Mouse (Mus musculus): ENCODE measurements around the gene Sytl5.

Gene Sytl5

DNA sequence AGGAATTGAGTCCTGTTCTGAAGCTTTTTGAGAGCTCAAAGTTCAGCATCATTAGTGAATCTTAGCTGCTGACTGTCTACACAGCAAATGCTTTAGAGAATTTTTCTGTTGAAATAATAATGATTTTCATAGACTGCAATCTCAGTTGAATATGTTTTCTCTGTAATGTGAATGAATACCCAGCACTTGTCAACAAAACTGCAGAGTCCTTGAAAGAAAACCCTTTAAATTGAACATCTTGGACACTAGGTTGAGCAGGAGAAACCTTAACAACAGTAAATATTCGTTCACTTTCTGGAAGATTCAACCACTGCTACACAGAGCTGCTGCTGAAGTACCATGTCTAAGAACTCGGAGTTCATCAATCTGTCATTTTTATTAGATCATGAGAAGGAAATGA lies at the start of gene Sytl5:
TSS of gene Sytl5 (plus strand) at position 301 of the 400 bp plus-strand sequence.
- DNase-seq = no peak

DNA sequence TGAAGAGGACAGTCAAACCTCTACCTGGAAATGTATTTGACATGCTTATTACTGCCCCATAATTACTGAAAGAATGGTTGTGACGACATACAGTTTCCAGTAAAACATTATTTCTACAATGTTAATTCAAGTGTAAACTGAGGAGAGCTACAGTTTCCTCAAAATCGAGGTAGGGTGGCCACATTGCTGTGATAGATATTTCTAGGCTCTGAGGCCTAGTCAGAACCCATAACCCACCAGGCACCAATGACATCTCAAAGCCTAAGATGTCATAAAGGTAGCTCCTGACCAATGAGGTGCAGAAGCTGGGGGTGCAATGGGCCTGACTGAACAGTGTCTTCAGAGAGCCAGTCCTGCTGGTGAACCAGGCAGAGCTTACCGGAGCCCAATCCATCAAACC lies 38.8 kb upstream of the Sytl5 start, which contains the start of gene Hypm:
TSS of gene Hypm (plus strand) at position 301 of the 400 bp plus-strand sequence.
- DNase-seq = no peak

DNA sequence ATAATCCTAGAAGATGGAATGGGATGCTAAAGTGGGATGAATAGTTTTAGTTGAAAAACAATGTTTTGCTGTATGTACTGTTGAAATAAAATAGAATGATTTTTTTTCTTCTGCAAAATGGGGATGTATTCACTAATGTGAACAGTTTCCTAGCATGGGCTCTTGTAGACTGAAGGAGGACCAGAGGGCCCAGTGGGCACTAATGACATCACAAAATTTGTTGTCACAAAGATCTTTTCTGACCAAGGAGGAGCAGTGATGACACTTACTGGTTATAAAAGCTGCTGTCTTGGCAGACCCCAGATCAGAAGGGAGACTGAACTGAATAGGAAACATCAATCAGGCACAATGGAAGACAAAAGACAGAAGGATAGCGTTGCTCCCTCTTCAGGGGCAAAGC lies 36.0 kb upstream of the Sytl5 start, which contains the start of gene H2al3:
TSS of gene H2al3 (plus strand) at position 301 of the 400 bp plus-strand sequence.
- DNase-seq = no peak

DNA sequence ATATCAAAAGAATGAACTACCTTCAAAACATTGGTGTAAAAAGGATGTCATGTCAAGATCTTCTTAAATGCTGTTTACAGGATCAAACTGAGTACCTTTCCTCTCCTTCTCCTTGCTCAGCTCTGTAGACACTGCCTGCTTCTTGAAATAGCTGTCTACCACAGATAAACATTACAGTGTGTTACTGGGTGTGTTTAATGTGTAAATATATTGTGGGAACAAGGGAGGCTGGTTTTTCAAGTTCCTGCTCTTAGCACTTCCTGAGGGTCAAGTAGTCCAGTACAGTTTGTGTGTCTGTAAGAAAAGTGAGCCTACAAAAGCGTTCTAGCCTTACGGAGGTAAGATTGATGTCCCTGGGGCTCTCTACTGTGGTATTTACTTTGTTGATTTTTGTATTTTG lies 23.6 kb upstream of the Sytl5 start:
- DNase-seq = no peak

DNA sequence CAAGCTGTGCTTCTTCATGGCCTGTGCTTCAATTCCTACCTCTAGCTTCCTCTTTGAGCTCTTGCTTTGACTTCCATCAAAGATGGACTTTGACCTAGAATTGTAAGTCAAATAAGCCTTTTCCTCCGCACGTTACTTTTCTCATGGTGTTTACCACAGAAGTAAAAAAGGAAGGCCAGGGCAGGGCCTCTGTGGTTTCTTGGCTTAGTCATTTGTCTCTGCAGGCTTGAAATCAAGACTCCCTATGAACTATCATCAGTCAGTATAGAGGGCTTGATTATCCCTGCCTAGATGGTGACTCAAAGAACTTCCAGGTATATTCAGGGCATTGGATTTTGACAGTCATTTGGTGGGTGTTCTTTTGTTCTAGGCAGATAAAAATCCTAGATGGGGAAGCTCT lies 9.9 kb upstream of the Sytl5 start:
- DNase-seq = no peak

DNA sequence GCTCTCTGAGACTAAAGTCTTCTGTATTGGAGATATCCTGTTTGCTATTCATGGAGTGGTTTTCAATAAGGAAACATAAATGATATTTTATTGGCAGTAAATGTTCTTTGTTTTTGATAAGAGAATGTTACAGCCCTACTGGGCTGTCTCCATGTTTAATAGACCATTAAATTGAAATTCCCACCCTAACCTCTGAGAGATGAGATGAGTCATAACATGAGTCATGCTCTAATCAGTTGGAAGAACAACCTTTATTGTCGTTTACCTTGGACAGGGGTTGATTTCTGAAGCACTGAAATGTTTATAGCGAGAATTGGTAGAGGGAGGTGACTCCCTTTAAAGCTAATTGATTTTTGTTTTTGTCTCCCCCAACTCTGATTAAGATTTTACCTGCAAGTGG lies 24.1 kb downstream of the Sytl5 start:
- no peak for DNase-seq

DNA sequence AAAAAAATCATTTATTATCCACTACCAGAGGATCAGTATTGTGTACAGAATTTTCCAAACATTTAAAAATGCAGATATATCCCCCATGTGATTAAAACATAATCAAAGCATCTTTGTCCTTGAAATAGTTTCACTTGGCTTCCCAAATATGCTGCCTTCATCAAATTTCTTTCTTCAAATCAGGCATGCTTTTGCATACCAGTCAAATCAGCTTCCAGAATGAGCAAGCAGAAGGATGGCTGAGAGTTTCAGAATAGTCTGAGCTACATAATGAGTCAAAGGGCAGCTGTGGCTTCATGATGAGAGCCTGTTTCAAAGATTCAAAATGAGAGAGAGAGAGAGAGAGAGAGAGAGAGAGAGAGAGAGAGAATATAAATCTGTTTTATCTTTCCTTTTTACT lies 48.4 kb downstream of the Sytl5 start:
- DNase-seq = no peak

DNA sequence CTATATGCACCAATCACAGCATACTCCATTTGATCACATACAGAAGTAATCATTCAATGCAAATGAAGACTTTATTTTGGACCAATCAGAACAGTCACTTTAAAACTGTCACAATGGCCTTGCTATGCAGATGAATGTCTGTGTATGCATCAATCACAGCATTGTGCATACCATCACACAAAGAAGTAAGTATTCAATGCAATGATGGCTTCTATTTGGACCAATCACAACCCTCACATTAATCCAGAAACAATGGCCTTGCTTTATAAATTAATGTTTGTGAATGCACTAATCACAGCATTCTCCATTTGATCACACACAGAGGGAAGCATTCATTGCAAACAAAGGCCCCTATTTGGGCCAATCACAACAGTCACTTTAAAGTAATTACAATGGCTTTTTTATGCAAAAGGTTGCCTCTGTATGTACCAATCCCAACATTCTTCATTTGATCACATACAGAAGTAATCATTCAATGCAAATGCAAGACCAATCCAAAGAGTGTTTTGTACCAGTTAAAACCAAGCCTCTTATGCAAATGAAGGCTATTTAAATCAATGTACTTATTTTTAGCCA lies 98.8 kb downstream of the Sytl5 start:
- no peak for DNase-seq

DNA sequence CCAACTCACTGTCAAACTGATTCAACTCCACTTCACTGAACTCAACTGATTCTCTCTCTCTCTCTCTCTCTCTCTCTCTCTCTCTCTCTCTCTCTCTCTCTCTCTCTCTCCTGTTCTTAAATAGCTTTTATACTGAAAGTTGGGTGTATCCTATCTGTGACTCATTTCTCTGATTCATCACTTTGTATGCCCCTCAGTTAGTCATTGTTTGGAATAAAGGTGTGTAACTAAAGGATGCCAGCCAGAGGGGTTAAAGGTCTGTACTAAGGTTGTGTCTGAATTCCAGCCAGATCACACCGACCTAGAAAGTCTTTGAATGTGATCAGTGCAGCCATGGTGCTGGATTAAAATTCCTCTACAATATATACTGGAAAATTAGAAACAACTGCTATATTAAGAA lies 115.3 kb downstream of the Sytl5 start:
- no peak for DNase-seq

DNA sequence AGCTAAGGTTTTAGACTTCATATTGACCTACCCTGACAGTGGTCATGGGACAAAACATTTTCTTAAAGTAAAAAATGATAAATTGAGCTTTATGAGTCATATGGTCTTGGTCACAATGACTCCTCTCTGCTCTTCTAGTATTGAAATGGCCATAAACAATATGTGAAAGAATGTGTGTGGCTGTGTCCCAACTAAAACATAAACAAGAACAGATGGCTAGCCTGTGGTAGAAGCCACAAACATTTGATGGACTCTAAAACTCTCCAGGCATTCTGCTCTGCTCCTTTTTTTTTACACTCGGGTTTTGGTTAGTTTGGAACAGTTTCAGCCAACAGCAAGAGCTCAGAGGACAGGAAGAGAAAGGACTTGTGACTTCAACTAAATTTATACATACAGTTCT lies 120.5 kb downstream of the Sytl5 start:
- DNase-seq = no peak

DNA sequence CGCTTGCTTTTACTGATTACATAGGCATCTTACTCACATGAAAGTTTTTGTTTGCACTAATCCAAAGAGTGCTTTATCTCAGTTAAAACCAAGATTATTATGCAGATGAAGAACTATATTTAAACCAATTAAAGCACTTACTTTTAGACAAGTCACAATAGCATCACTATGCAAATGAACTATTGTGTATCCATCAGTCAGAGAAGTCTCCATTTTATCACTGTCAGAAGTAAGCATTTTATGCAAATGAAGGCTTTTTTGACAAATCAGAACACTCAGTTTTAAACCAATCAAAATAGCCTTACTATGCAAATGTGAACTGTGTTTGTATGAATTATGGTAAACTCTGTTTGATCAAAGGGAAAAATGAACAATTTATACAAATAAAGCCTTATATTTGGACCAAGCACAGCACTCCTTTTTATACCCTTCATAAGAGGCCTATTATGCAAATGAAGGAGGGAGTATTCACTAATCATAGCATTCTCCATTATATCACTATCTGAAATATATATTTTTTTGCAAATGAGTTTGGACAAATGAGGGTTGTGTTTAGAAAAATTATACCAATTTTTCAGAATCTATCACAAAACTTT lies 122.4 kb downstream of the Sytl5 start:
- DNase-seq = no peak

DNA sequence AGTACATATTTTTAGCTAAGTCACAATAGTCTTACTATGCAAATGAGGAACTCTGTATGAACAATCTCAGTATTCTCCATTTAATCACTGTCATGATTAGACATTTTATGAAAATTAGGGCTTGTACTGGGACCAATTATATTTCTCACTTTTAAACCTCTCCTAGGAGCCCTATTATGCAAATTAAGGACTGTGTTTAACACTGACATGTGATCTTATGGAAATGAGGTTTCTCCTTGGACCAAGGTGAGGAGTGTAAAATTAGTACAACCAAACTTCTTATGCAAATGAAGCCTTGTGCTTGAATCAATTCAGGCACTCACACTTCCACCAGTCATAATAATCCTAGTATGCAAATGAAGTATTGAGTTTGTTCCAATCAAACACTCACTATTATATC lies 124.8 kb downstream of the Sytl5 start:
- DNase-seq = no peak

DNA sequence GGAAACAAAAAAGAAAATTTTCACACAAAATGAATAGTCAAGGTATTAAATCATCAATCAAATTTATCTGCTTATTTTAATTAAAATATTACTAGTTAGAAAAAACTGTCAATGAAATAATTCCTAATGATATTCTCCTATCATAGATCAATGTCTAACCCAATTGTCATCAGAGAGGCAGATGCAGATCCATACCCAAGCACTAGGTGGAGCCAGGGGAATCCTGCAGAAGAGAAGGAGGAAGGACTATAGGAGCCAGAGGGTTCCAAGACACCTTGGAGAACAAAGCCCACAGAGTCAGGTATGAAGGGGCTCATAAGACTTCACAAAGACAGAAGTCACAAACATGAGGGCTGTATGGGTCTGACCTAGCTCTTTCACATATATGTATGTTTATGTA lies 149.2 kb downstream of the Sytl5 start:
- no peak for DNase-seq
